7 mouse cellular contexts compared by ENCODE assay signal in the genomic region with DNA sequence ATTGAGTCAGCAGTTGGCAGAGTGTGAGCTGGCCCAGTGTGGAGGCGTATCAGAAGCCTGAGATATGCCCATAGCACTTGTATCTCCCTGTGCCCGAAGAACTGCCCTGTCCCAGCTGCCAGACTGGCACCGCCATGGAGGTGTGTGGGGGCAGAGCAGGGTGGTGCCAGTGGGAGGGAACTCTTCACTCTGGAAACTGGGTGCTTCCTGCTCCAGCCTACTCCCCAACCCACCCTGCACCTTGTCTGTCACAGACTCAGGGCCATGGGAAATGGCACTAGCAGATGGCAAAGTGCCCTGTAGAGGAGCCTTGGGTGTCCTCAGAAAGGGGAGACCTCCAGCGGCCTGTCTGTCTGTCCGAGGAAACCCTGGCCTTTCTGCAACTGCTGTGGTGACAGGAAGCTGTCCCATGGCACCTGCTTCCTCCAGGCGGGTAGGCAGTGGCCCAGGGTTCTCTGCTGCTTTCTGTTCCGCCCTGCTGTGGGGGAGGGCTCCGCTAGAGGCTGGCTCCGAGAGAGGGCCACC. TPM values are rescaled to one million over a fixed set of nuclear protein-coding genes. Genes with fewer than 3 reads are reported as not detected.
DNase-seq lines count a peak whose midpoint lies in the region; ATAC-seq and TF ChIP-seq lines count a peak whose summit lies in the region.

No protein-coding gene starts in this region.

- intact Hi-C loops in left cerebral cortex, postnatal 4 days (cut with DNase I) = no loop called here

- H3K9ac ChIP-seq in heart, embryonic 14.5 days (ENCODE audit: low read length) = peak overlapping the region; percentile 89
- H3K9ac ChIP-seq in lung, embryonic 14.5 days = no peak overlapping the region; the same call in 1 of the 2 replicates
- no peak overlapping the region for H3K9ac ChIP-seq in hindbrain, embryonic 14.5 days

- H3K4me3 ChIP-seq in heart, embryonic 14.5 days (ENCODE audit: control insufficient read depth in 1 of 2, insufficient read depth in 1 of 2, low read depth in 1 of 2, low read length in 2 of 2) = peak overlapping the region; percentile 59 to 63
- no peak overlapping the region for H3K4me3 ChIP-seq in lung, embryonic 14.5 days (ENCODE audit: low read depth, low read length)
- no peak overlapping the region for H3K4me3 ChIP-seq in hindbrain, embryonic 14.5 days (replicated peaks; ENCODE audit: low read length)

- no peak for TF ChIP-seq CTCF in lung, embryonic 14.5 days (IDR thresholded peaks at IDR 0.05; ENCODE audit: low read depth)

- peak overlapping the region; percentile 91 for H3K4me2 ChIP-seq in heart, embryonic 14.5 days (ENCODE audit: low read length)
- peak overlapping the region; percentile 46 for H3K4me2 ChIP-seq in lung, embryonic 14.5 days
- H3K4me2 ChIP-seq in hindbrain, embryonic 14.5 days (replicated peaks) = no peak overlapping the region

- no peaks in the 10 kb centered on the region for H3K27me3 ChIP-seq in heart, embryonic 14.5 days (ENCODE audit: control insufficient read depth, insufficient read depth, low read length)
- H3K27me3 ChIP-seq in lung, embryonic 14.5 days (ENCODE audit: insufficient read depth, low read length) = no peaks in the 10 kb centered on the region
- no peaks in the 10 kb centered on the region for H3K27me3 ChIP-seq in splenic B cell, adult 2 months (ENCODE audit: control insufficient read depth, insufficient read depth, low read length, poor library complexity, severe bottlenecking)
- no peaks in the 10 kb centered on the region for H3K27me3 ChIP-seq in hindbrain, embryonic 14.5 days (ENCODE audit: control insufficient read depth, insufficient read depth, low read length)

- peaks cover 40 to 60% of the 10 kb centered on the region in 2 experiments for H3K4me1 ChIP-seq in heart, embryonic 14.5 days (ENCODE audit: control insufficient read depth in 2 of 2, insufficient read depth in 2 of 2, low read length in 2 of 2)
- H3K4me1 ChIP-seq in lung, embryonic 14.5 days (ENCODE audit: insufficient read depth) = 0 out of 2 replicates have a peak, but pooled peaks cover 2% of the 10 kb centered on the region
- H3K4me1 ChIP-seq in hindbrain, embryonic 14.5 days (replicated peaks; ENCODE audit: control insufficient read depth, insufficient read depth, low read length) = 0 out of 2 replicates have a peak, but pooled peaks cover 11% of the 10 kb centered on the region

- ATAC-seq in CD4-positive, CD25-positive, alpha-beta regulatory T cell, adult 4 months = peak; percentile 74
- ATAC-seq in heart, embryonic 14.5 days (ENCODE audit: insufficient number of reproducible peaks, insufficient read depth, low FRiP score, low read depth) = no peak
- no peak for ATAC-seq in lung, embryonic 14.5 days (ENCODE audit: insufficient read depth)
- ATAC-seq in hindbrain, embryonic 14.5 days (ENCODE audit: low FRiP score) = no peak

- no peaks in the 10 kb centered on the region for H3K9me3 ChIP-seq in heart, embryonic 14.5 days (ENCODE audit: control insufficient read depth, low read length)
- H3K9me3 ChIP-seq in lung, embryonic 14.5 days (ENCODE audit: low read depth, low read length) = no peaks in the 10 kb centered on the region
- H3K9me3 ChIP-seq in hindbrain, embryonic 14.5 days (ENCODE audit: control insufficient read depth, low read length) = no peaks in the 10 kb centered on the region

- peak; percentile 75 to 76 for DNase-seq in B cell, adult 2 months
- peak; percentile 38 for DNase-seq in lung, embryonic 14.5 days
- DNase-seq in splenic B cell, adult 2 months (ENCODE audit: low read depth, low spot score) = peak; percentile 67
- no peak for DNase-seq in left cerebral cortex, postnatal 4 days
- no peak for DNase-seq in hindbrain, embryonic 14.5 days (ENCODE audit: low spot score)

- H3K27ac ChIP-seq in heart, embryonic 14.5 days (replicated peaks in 1 of 2; ENCODE audit: control insufficient read depth in 1 of 2, insufficient read depth in 1 of 2, low read depth in 2 of 2, low read length in 2 of 2) = peak overlapping the region; percentile 98 to 100
- H3K27ac ChIP-seq in lung, embryonic 14.5 days (ENCODE audit: low read depth) = peak overlapping the region; percentile 46; the same call in 1 of the 2 replicates
- H3K27ac ChIP-seq in hindbrain, embryonic 14.5 days = no peak overlapping the region

- WGBS in heart, embryonic 14.5 days = 17% methylated on average over 9 of the region's 9 CpGs
- 64% methylated on average over 9 of the region's 9 CpGs for WGBS in lung, embryonic 14.5 days
- WGBS in hindbrain, embryonic 14.5 days = 71% methylated on average over 9 of the region's 9 CpGs

- H3K36me3 ChIP-seq in heart, embryonic 14.5 days (ENCODE audit: control insufficient read depth, insufficient read depth, low read length) = peaks cover 3% of the 10 kb centered on the region; the same call in 1 of the 2 replicates
- no peaks in the 10 kb centered on the region for H3K36me3 ChIP-seq in lung, embryonic 14.5 days (ENCODE audit: insufficient read depth)
- no peaks in the 10 kb centered on the region for H3K36me3 ChIP-seq in splenic B cell, adult 2 months (ENCODE audit: control insufficient read depth, insufficient read depth, low read length, poor library complexity, severe bottlenecking)
- H3K36me3 ChIP-seq in hindbrain, embryonic 14.5 days (replicated peaks; ENCODE audit: control insufficient read depth, insufficient read depth) = no peaks in the 10 kb centered on the region

RNA-seq across cellular contexts. Expression of a gene that starts 14.9 kb away (rescaled TPM):
- under 1 TPM; 0.32 to 0.34 TPM for polyA plus RNA-seq in CD4-positive, CD25-positive, alpha-beta regulatory T cell, adult 4 months (2017; shearing (Covaris generic))
- polyA plus RNA-seq in heart, embryonic 14.5 days (2014; fragmentation: Nextera tagmentation; extraction: Ambion mirVana) = 0.84 and 1.1 TPM in 2 replicates
- polyA plus RNA-seq in lung, embryonic 14.5 days (2014; fragmentation: Nextera tagmentation; extraction: Ambion mirVana) = 1.1 and 1.5 TPM in 2 replicates
- not detected for total RNA-seq in left cerebral cortex, postnatal 4 days (2021)
- polyA plus RNA-seq in hindbrain, embryonic 14.5 days (2014; fragmentation: Nextera tagmentation; extraction: Ambion mirVana) = 0.69 and 1.4 TPM in 2 replicates

RNA-seq across cellular contexts. Expression of a gene that starts 39.4 kb away (rescaled TPM):
- polyA plus RNA-seq in CD4-positive, CD25-positive, alpha-beta regulatory T cell, adult 4 months (2017; shearing (Covaris generic)) = 10 to 100 TPM; 21.4 to 28.9 TPM
- 114 and 115 TPM in 2 replicates for polyA plus RNA-seq in heart, embryonic 14.5 days (2014; fragmentation: Nextera tagmentation; extraction: Ambion mirVana)
- 32.2 and 35.0 TPM in 2 replicates for polyA plus RNA-seq in lung, embryonic 14.5 days (2014; fragmentation: Nextera tagmentation; extraction: Ambion mirVana)
- 100 to 1,000 TPM; 146 to 151 TPM for total RNA-seq in left cerebral cortex, postnatal 4 days (2021)
- polyA plus RNA-seq in hindbrain, embryonic 14.5 days (2014; fragmentation: Nextera tagmentation; extraction: Ambion mirVana) = 42.1 and 43.7 TPM in 2 replicates

Comparison
In these comparisons a context has a peak if more than half of its experiments do, and no peak if none do; other contexts are left out.
1. DNase-seq: peak in B cell, adult 2 months (2 of 2), lung, embryonic 14.5 days (single experiment) and splenic B cell, adult 2 months (single experiment); none in left cerebral cortex, postnatal 4 days (single experiment) and hindbrain, embryonic 14.5 days (single experiment).
2. H3K4me3 ChIP-seq: peak in heart, embryonic 14.5 days (2 of 2); none in lung, embryonic 14.5 days (single experiment) and hindbrain, embryonic 14.5 days (single experiment).